Mouse (Mus musculus): ENCODE results near the gene S100a14.

S100a14 gene

GRCm38 (mm10) chr3:90526580-90526979, at the start of gene S100a14:
Gene S100a14, plus strand, starts transcription at chr3:90526856.
- DNase-seq (ENCODE audit: low read depth, low spot score), result no peak

GRCm38 (mm10) chr3:90486998-90487397, 39.7 kb upstream of the S100a14 start:
- DNase-seq (ENCODE audit: low read depth, low spot score), result no peak

GRCm38 (mm10) chr3:90488576-90488975, 38.1 kb upstream of the S100a14 start:
- no peak for DNase-seq (ENCODE audit: low read depth, low spot score)

GRCm38 (mm10) chr3:90490696-90491256, 35.9 kb upstream of the S100a14 start, which contains the start of gene Snapin:
Gene Snapin, minus strand, starts transcription at chr3:90491033.
- peak; percentile 97 for DNase-seq (ENCODE audit: low read depth, low spot score)

GRCm38 (mm10) chr3:90491350-90491749, 35.3 kb upstream of the S100a14 start:
- DNase-seq (ENCODE audit: low read depth, low spot score), result peak; percentile 72

- DNase-seq (ENCODE audit: low read depth, low spot score), result no peak
Measured at GRCm38 (mm10) chr3:90493831-90494540, 32.7 kb upstream of the S100a14 start.

- DNase-seq (ENCODE audit: low read depth, low spot score), result no peak
Measured at GRCm38 (mm10) chr3:90495850-90496525, 30.7 kb upstream of the S100a14 start.

GRCm38 (mm10) chr3:90497597-90497996, 29.1 kb upstream of the S100a14 start:
- DNase-seq (ENCODE audit: low read depth, low spot score), result no peak

- DNase-seq (ENCODE audit: low read depth, low spot score), result no peak
Measured at GRCm38 (mm10) chr3:90503444-90503843, 23.2 kb upstream of the S100a14 start.

GRCm38 (mm10) chr3:90505216-90505615, 21.4 kb upstream of the S100a14 start:
- no peak for DNase-seq (ENCODE audit: low read depth, low spot score)

- no peak for DNase-seq (ENCODE audit: low read depth, low spot score)
Measured at GRCm38 (mm10) chr3:90506362-90506761, 20.3 kb upstream of the S100a14 start.

- DNase-seq (ENCODE audit: low read depth, low spot score), result peak; percentile 35
Measured at GRCm38 (mm10) chr3:90508287-90508949, 18.2 kb upstream of the S100a14 start.

- peak; percentile 100 for DNase-seq (ENCODE audit: low read depth, low spot score)
Measured at GRCm38 (mm10) chr3:90508950-90509746, 17.5 kb upstream of the S100a14 start, which contains the start of gene Chtop. Gene Chtop, minus strand, starts transcription at chr3:90509498.

- DNase-seq (ENCODE audit: low read depth, low spot score), result no peak
Measured at GRCm38 (mm10) chr3:90509747-90510123, 16.9 kb upstream of the S100a14 start.

GRCm38 (mm10) chr3:90512276-90512675, 14.4 kb upstream of the S100a14 start:
- no peak for DNase-seq (ENCODE audit: low read depth, low spot score)

- DNase-seq (ENCODE audit: low read depth, low spot score), result no peak
Measured at GRCm38 (mm10) chr3:90512948-90513642, 13.6 kb upstream of the S100a14 start.

GRCm38 (mm10) chr3:90513796-90514590, 12.7 kb upstream of the S100a14 start, which contains the start of the genes S100a1 and S100a13:
Gene S100a1, minus strand, starts transcription at chr3:90514392.
Gene S100a13, plus strand, starts transcription at chr3:90514435.
- peak; percentile 43 for DNase-seq (ENCODE audit: low read depth, low spot score)

GRCm38 (mm10) chr3:90514691-90515090, 12.0 kb upstream of the S100a14 start:
- DNase-seq (ENCODE audit: low read depth, low spot score), result peak; percentile 75

- peak; percentile 18 for DNase-seq (ENCODE audit: low read depth, low spot score)
Measured at GRCm38 (mm10) chr3:90515242-90515641, 11.4 kb upstream of the S100a14 start.

- DNase-seq (ENCODE audit: low read depth, low spot score), result no peak
Measured at GRCm38 (mm10) chr3:90515789-90516188, 10.9 kb upstream of the S100a14 start.
